Mouse (Mus musculus): ENCODE measurements at regions not wholly inside any gene's neighbourhood (a gene's known extent, or its start where the extent isn't known, plus 50 kb on each side); places are given as distances from the start of the nearest gene placed in this dataset.

GRCm38 (mm10) chr15:13283106-13283505 is 109.6 kb upstream of the Cdh6 start:
- Histone ChIP-seq H3K4me1 (ENCODE audit: control insufficient read depth, insufficient read depth, low read length) (no peaks in the 10 kb centered on the region), H3K9ac (ENCODE audit: low read length) (no peak overlapping the region), H3K27ac (ENCODE audit: low read depth, low read length) (no peak overlapping the region), H3K4me3 (ENCODE audit: low read depth, low read length) (no peak overlapping the region), H3K27me3 (ENCODE audit: control insufficient read depth, insufficient read depth, low read length) (no peaks in the 10 kb centered on the region), H3K4me2 (no peak overlapping the region), H3K9me3 (ENCODE audit: control insufficient read depth, low read length) (no peaks in the 10 kb centered on the region), H3K36me3 (ENCODE audit: control insufficient read depth, insufficient read depth, low read length) (no peaks in the 10 kb centered on the region)
- WGBS = 84% methylated on average over 5 of the region's 5 CpGs
- DNase-seq (ENCODE audit: low spot score, missing footprints) (no peak), ATAC-seq (ENCODE audit: low FRiP score) (no peak)

GRCm38 (mm10) chr15:13276909-13277235 is 103.4 kb upstream of the Cdh6 start:
- DNase-seq (ENCODE audit: low spot score, missing footprints) (peak; percentile 80), ATAC-seq (ENCODE audit: low FRiP score) (no peak)
- 82% methylated on average over 8 of the region's 8 CpGs for WGBS

GRCm38 (mm10) chr15:13276225-13276908 is 102.9 kb upstream of the Cdh6 start:
- no peak overlapping the region for H3K27ac ChIP-seq (ENCODE audit: low read depth, low read length)

More at GRCm38 (mm10) chr15:13276909-13277235, 103.4 kb upstream of the Cdh6 start:
- H3K4me1 ChIP-seq (ENCODE audit: control insufficient read depth, insufficient read depth, low read length) = peaks cover 4% of the 10 kb centered on the region; the same call in 1 of the 2 replicates
- H3K9ac ChIP-seq (ENCODE audit: low read length) = no peak overlapping the region
- H3K27ac ChIP-seq (ENCODE audit: low read depth, low read length) = no peak overlapping the region
- H3K36me3 ChIP-seq (ENCODE audit: control insufficient read depth, insufficient read depth, low read length) = no peaks in the 10 kb centered on the region
- no peak overlapping the region for H3K4me3 ChIP-seq (ENCODE audit: low read depth, low read length)
- H3K4me2 ChIP-seq = no peak overlapping the region
- no peaks in the 10 kb centered on the region; the same call in 1 of the 2 replicates for H3K27me3 ChIP-seq (ENCODE audit: control insufficient read depth, insufficient read depth, low read length)
- H3K9me3 ChIP-seq (ENCODE audit: control insufficient read depth, low read length) = no peaks in the 10 kb centered on the region

GRCm38 (mm10) chr15:13275326-13275725 is 101.9 kb upstream of the Cdh6 start:
- 6% methylated on average over 5 of the region's 5 CpGs for WGBS
- no peaks in the 10 kb centered on the region for H3K36me3 ChIP-seq (ENCODE audit: control insufficient read depth, insufficient read depth, low read length)
- H3K27me3 ChIP-seq (ENCODE audit: control insufficient read depth, insufficient read depth, low read length) = no peaks in the 10 kb centered on the region; the same call in 1 of the 2 replicates
- H3K4me3 ChIP-seq (ENCODE audit: low read depth, low read length) = no peak overlapping the region
- H3K4me2 ChIP-seq = no peak overlapping the region
- no peak for ATAC-seq (ENCODE audit: low FRiP score)
- no peak overlapping the region for H3K9ac ChIP-seq (ENCODE audit: low read length)
- no peaks in the 10 kb centered on the region for H3K9me3 ChIP-seq (ENCODE audit: control insufficient read depth, low read length)
- peak; percentile 86 for DNase-seq (ENCODE audit: low spot score, missing footprints)
- peaks cover 4% of the 10 kb centered on the region; the same call in 1 of the 2 replicates for H3K4me1 ChIP-seq (ENCODE audit: control insufficient read depth, insufficient read depth, low read length)
- H3K27ac ChIP-seq (ENCODE audit: low read depth, low read length) = no peak overlapping the region

More at GRCm38 (mm10) chr15:13276225-13276908, 102.9 kb upstream of the Cdh6 start:
- peaks cover 4% of the 10 kb centered on the region; the same call in 1 of the 2 replicates for H3K4me1 ChIP-seq (ENCODE audit: control insufficient read depth, insufficient read depth, low read length)
- ATAC-seq (ENCODE audit: low FRiP score) (peak; percentile 56), DNase-seq (ENCODE audit: low spot score, missing footprints) (peak; percentile 86)
- H3K36me3 ChIP-seq (ENCODE audit: control insufficient read depth, insufficient read depth, low read length) = no peaks in the 10 kb centered on the region
- 23% methylated on average over 5 of the region's 5 CpGs for WGBS
- H3K27me3 ChIP-seq (ENCODE audit: control insufficient read depth, insufficient read depth, low read length) = no peaks in the 10 kb centered on the region; the same call in 1 of the 2 replicates
- H3K4me2 ChIP-seq = no peak overlapping the region
- no peak overlapping the region for H3K4me3 ChIP-seq (ENCODE audit: low read depth, low read length)
- H3K9me3 ChIP-seq (ENCODE audit: control insufficient read depth, low read length) = no peaks in the 10 kb centered on the region
- no peak overlapping the region for H3K9ac ChIP-seq (ENCODE audit: low read length)

GRCm38 (mm10) chr15:13274366-13275067 is 101.0 kb upstream of the Cdh6 start:
- Histone ChIP-seq H3K4me3 (ENCODE audit: low read depth, low read length) (no peak overlapping the region), H3K4me1 (ENCODE audit: control insufficient read depth, insufficient read depth, low read length) (peaks cover 4% of the 10 kb centered on the region; the same call in 1 of the 2 replicates), H3K9ac (ENCODE audit: low read length) (no peak overlapping the region), H3K4me2 (no peak overlapping the region), H3K9me3 (ENCODE audit: control insufficient read depth, low read length) (no peaks in the 10 kb centered on the region), H3K36me3 (ENCODE audit: control insufficient read depth, insufficient read depth, low read length) (no peaks in the 10 kb centered on the region), H3K27me3 (ENCODE audit: control insufficient read depth, insufficient read depth, low read length) (no peaks in the 10 kb centered on the region; the same call in 1 of the 2 replicates), H3K27ac (ENCODE audit: low read depth, low read length) (no peak overlapping the region)
- no peak for ATAC-seq (ENCODE audit: low FRiP score)
- 76% methylated on average over 5 of the region's 5 CpGs for WGBS
- DNase-seq (ENCODE audit: low spot score, missing footprints) = peak; percentile 66

- Histone ChIP-seq H3K4me1 (ENCODE audit: control insufficient read depth, insufficient read depth, low read length) (no peaks in the 10 kb centered on the region), H3K27ac (ENCODE audit: low read depth, low read length) (no peak overlapping the region), H3K27me3 (ENCODE audit: control insufficient read depth, insufficient read depth, low read length) (no peaks in the 10 kb centered on the region), H3K9ac (ENCODE audit: low read length) (no peak overlapping the region), H3K9me3 (ENCODE audit: control insufficient read depth, low read length) (no peaks in the 10 kb centered on the region), H3K36me3 (ENCODE audit: control insufficient read depth, insufficient read depth, low read length) (no peaks in the 10 kb centered on the region), H3K4me2 (no peak overlapping the region), H3K4me3 (ENCODE audit: low read depth, low read length) (no peak overlapping the region)
- 94% methylated on average over 11 of the region's 11 CpGs for WGBS
- DNase-seq (ENCODE audit: low spot score, missing footprints) (peak; percentile 83), ATAC-seq (ENCODE audit: low FRiP score) (no peak)
Measured at GRCm38 (mm10) chr15:13246053-13246696, 72.7 kb upstream of the Cdh6 start.

- H3K27ac ChIP-seq (ENCODE audit: low read depth, low read length) = no peak overlapping the region
- no peaks in the 10 kb centered on the region for H3K4me1 ChIP-seq (ENCODE audit: control insufficient read depth, insufficient read depth, low read length)
- no peaks in the 10 kb centered on the region for H3K9me3 ChIP-seq (ENCODE audit: control insufficient read depth, low read length)
- 50% methylated on average over 14 of the region's 14 CpGs for WGBS
- ATAC-seq (ENCODE audit: low FRiP score) = no peak
- H3K27me3 ChIP-seq (ENCODE audit: control insufficient read depth, insufficient read depth, low read length) = no peaks in the 10 kb centered on the region
- no peak overlapping the region for H3K4me2 ChIP-seq
- peak; percentile 83 for DNase-seq (ENCODE audit: low spot score, missing footprints)
- no peak overlapping the region for H3K9ac ChIP-seq (ENCODE audit: low read length)
- no peak overlapping the region for H3K4me3 ChIP-seq (ENCODE audit: low read depth, low read length)
- no peaks in the 10 kb centered on the region for H3K36me3 ChIP-seq (ENCODE audit: control insufficient read depth, insufficient read depth, low read length)
Measured at GRCm38 (mm10) chr15:13244306-13244705, 70.8 kb upstream of the Cdh6 start.

GRCm38 (mm10) chr15:13243561-13243960 is 70.1 kb upstream of the Cdh6 start:
- 79% methylated on average over 4 of the region's 4 CpGs for WGBS
- no peak for ATAC-seq (ENCODE audit: low FRiP score)

GRCm38 (mm10) chr15:13240931-13241330 is 67.5 kb upstream of the Cdh6 start:
- 66% methylated on average over 7 of the region's 7 CpGs for WGBS
- H3K4me3 ChIP-seq (ENCODE audit: low read depth, low read length) = no peak overlapping the region
- ATAC-seq (ENCODE audit: low FRiP score) (peak; percentile 57; the same call in 1 of the 2 replicates), DNase-seq (ENCODE audit: low spot score, missing footprints) (peak; percentile 6)
- no peak overlapping the region for H3K4me2 ChIP-seq
- H3K27ac ChIP-seq (ENCODE audit: low read depth, low read length) = no peak overlapping the region
- no peak overlapping the region for H3K9ac ChIP-seq (ENCODE audit: low read length)
- H3K36me3 ChIP-seq (ENCODE audit: control insufficient read depth, insufficient read depth, low read length) = no peaks in the 10 kb centered on the region
- H3K4me1 ChIP-seq (ENCODE audit: control insufficient read depth, insufficient read depth, low read length) = no peaks in the 10 kb centered on the region
- no peaks in the 10 kb centered on the region for H3K27me3 ChIP-seq (ENCODE audit: control insufficient read depth, insufficient read depth, low read length)
- H3K9me3 ChIP-seq (ENCODE audit: control insufficient read depth, low read length) = no peaks in the 10 kb centered on the region

More at GRCm38 (mm10) chr15:13243561-13243960, 70.1 kb upstream of the Cdh6 start:
- H3K9me3 ChIP-seq (ENCODE audit: control insufficient read depth, low read length) = no peaks in the 10 kb centered on the region
- no peak overlapping the region for H3K9ac ChIP-seq (ENCODE audit: low read length)
- H3K4me2 ChIP-seq = no peak overlapping the region
- H3K36me3 ChIP-seq (ENCODE audit: control insufficient read depth, insufficient read depth, low read length) = no peaks in the 10 kb centered on the region
- no peak overlapping the region for H3K27ac ChIP-seq (ENCODE audit: low read depth, low read length)
- H3K27me3 ChIP-seq (ENCODE audit: control insufficient read depth, insufficient read depth, low read length) = no peaks in the 10 kb centered on the region
- H3K4me1 ChIP-seq (ENCODE audit: control insufficient read depth, insufficient read depth, low read length) = no peaks in the 10 kb centered on the region
- DNase-seq (ENCODE audit: low spot score, missing footprints) = peak; percentile 65
- H3K4me3 ChIP-seq (ENCODE audit: low read depth, low read length) = no peak overlapping the region

All from midbrain, embryonic 11.5 days (tissue).